Mouse (Mus musculus): ENCODE data around the gene Cln6.

The Cln6 gene

DNA sequence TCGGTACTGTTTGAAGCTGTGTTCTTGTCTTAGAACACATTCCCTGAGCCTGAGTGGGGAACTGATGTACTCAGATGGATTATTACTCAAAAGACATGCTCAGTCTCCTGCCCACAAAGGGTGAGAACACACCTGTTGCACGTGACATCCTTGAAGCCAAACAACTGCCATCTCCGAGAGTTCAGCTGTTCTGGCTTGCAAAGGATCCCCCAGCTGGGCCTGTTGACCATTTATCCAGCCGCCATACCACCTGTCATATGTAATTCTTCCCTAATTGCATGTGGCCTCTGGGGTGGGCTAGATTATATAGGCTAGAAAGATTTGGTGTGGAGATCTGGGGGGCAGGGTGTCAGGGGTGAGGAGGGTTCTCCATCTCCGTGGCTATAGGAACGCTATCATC, 17.8 kb upstream of the Cln6 start:
- H3K36me3 ChIP-seq (ENCODE audit: control insufficient read depth, insufficient read depth, low read length, poor library complexity, severe bottlenecking), result no peaks in the 10 kb centered on the region

DNA sequence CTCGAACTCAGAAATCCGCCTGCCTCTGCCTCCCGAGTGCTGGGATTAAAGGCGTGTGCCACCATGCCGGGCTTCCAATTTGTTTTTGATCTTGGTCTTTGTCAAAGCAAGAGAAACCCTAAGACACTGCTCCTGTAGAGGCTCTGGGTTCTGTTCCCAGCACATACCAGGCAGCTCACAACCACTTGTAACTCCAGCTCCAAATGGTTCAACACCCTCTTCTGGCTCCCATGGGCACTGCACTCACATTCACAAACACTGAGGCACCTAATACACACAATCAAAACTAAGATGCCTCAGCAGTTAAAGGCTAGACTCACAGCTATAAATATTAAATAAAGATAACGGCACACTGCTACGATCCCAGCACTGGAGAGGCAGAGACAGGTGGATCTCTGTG, 16.8 kb upstream of the Cln6 start:
- Histone ChIP-seq H3K36me3 (ENCODE audit: control insufficient read depth, insufficient read depth, low read length, poor library complexity, severe bottlenecking) (no peaks in the 10 kb centered on the region), H3K27me3 (ENCODE audit: control insufficient read depth, insufficient read depth, low read length, poor library complexity, severe bottlenecking) (no peaks in the 10 kb centered on the region)
- DNase-seq (ENCODE audit: low read depth, low spot score), result no peak

More for the DNA sequence above, 17.8 kb upstream of the Cln6 start:
- H3K27me3 ChIP-seq (ENCODE audit: control insufficient read depth, insufficient read depth, low read length, poor library complexity, severe bottlenecking), result no peaks in the 10 kb centered on the region
- DNase-seq (ENCODE audit: low read depth, low spot score), result no peak

DNA sequence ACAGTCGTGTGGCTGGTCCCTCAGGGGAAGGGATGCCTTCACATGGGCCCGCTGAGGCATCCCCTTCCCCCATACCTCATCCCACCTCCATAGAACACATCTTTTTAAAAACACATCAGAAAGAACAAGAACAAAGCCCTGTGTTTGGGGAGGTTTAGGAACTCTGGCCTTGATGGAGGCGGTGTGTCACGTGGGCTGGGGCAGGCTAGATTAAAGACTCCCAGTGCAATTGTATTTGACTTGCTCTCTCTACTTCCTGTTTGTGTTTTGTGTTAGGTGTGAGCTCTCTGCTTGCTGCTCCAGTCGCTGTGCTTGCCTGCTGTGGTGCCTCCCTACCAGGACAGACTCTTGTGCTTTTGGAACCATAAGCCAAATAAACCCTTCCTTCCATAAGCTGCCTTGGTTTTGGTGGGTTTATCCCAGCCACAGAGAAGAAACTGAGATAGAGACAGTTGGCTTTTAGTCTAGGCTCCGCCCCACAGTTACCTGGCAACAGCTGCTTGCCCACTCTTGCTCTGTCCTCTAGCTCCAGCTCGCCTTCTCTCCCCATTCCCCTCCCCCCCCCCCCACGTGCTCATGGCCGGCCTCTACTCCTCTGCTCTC, 12.7 kb upstream of the Cln6 start:
- no peak for DNase-seq (ENCODE audit: low read depth, low spot score)
- H3K36me3 ChIP-seq (ENCODE audit: control insufficient read depth, insufficient read depth, low read length, poor library complexity, severe bottlenecking), result no peaks in the 10 kb centered on the region
- H3K27me3 ChIP-seq (ENCODE audit: control insufficient read depth, insufficient read depth, low read length, poor library complexity, severe bottlenecking), result no peaks in the 10 kb centered on the region

DNA sequence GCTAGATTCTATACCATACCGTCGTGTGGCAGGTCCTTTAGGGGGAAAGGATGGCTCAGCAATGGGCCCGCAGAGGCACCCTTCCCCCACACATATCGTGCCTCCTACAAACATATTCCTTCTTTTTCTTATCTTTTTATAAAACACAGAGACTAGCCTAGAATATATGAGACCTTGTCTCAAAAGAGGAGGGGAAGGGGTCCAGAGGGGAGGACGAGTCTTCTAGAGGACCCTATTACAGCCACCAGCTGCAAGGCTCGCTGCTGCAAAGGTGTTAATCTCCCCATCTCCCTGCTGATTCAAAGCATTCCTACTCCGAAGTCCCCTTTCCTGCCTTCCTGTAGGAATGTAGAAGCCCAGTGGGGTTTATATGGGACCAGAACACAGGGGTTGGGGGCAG, 12.1 kb upstream of the Cln6 start:
- Histone ChIP-seq H3K27me3 (ENCODE audit: control insufficient read depth, insufficient read depth, low read length, poor library complexity, severe bottlenecking) (no peaks in the 10 kb centered on the region), H3K36me3 (ENCODE audit: control insufficient read depth, insufficient read depth, low read length, poor library complexity, severe bottlenecking) (no peaks in the 10 kb centered on the region)
- DNase-seq (ENCODE audit: low read depth, low spot score), result no peak

DNA sequence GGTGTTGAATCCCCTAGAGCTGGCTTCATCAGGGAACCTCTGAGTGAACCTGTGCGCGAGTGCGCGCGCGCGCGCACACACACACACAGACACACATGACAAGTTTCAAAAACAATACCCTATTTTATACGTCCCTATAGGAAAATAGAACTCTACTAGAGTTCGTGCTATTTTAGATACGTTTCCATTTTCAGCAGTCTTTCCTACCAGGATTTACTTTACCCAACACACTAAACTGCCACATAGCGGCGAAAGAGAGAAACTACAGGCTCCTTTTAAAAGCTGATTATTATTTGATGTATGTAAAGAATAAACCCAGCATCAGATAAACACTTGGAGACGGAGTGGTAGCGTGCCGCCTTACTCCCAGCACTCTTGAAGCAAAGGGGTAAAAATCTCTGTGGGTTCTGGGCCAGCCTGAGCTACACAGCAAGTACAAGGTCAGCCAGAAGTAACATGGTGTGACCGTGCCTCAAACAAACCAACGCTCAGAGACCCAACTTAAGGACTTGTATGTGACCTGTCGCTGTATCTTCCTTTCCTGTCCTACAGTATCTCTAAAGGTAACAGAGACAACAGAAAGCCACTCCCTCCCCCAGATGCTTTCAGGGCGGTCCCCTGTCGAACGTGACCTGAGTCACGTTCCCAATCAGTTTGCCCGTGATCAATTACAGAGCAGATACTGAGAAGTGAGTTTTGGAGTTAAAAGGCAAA, 10.5 kb upstream of the Cln6 start:
- DNase-seq (ENCODE audit: low read depth, low spot score), result peak; percentile 47
- Histone ChIP-seq H3K27me3 (ENCODE audit: control insufficient read depth, insufficient read depth, low read length, poor library complexity, severe bottlenecking) (no peaks in the 10 kb centered on the region), H3K36me3 (ENCODE audit: control insufficient read depth, insufficient read depth, low read length, poor library complexity, severe bottlenecking) (no peaks in the 10 kb centered on the region)

DNA sequence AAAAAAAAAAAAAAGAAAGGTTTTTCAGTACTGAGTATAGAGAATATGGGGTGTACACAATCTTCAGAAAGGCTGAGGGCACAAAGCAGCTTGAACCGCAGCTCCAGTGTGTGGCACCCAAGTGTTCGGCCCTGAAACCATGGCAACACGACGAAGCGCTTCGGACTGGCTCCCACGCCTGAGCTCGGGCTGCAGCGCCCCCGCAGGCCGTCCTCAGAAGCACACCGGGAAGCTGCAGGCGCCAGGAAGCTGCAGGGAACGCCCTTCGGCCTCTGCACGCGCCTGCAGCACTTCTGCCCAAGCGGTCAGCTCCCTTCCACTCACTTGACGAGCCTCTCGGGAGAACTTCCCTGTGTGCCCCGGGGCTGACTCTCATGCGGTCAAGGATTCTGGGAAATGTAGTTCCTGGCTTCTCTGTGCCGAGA, 9.9 kb upstream of the Cln6 start:
- peak; percentile 95 for DNase-seq (ENCODE audit: low read depth, low spot score)
- Histone ChIP-seq H3K36me3 (ENCODE audit: control insufficient read depth, insufficient read depth, low read length, poor library complexity, severe bottlenecking) (no peaks in the 10 kb centered on the region), H3K27me3 (ENCODE audit: control insufficient read depth, insufficient read depth, low read length, poor library complexity, severe bottlenecking) (no peaks in the 10 kb centered on the region)

DNA sequence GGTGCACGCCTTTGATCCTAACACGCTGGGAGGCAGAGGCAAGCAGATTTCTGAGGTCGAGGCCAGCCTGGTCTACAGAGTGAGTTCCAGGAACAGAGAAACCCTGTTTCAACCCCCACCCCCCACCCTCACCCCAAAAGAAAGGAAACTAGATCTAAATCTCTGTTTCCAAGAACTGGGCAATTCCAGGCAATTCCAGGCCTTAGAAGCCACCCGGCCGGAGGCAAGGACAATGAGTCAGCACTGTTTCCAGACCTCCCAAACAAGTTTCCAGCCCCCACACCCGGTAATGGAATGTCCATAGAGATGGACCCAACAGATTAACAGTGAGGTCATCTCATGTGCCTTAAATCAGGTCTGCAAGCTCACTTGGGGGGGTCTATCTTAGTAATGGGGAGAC, 8.7 kb upstream of the Cln6 start:
- DNase-seq (ENCODE audit: low read depth, low spot score), result no peak
- Histone ChIP-seq H3K27me3 (ENCODE audit: control insufficient read depth, insufficient read depth, low read length, poor library complexity, severe bottlenecking) (no peaks in the 10 kb centered on the region), H3K36me3 (ENCODE audit: control insufficient read depth, insufficient read depth, low read length, poor library complexity, severe bottlenecking) (no peaks in the 10 kb centered on the region)

DNA sequence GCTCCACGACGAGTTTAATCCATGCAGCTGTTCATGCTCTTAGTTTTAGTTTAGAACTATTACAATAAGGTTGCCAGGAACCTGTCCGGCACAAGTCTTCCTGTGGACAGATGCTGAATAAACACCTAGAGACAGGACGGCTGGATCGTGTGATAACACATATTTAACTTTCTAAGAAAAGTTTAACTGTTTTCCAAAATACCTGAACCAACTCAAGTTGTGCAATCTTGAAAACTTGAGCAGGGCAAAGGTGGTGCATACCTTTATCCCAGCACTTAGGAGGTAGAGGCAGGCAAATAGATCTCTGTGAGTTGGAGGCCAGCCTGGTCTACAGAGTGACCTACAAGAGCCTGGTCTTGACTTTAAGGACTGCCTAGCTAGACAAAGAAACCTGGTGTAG, 3.7 kb upstream of the Cln6 start:
- Histone ChIP-seq H3K36me3 (ENCODE audit: control insufficient read depth, insufficient read depth, low read length, poor library complexity, severe bottlenecking) (no peaks in the 10 kb centered on the region), H3K27me3 (ENCODE audit: control insufficient read depth, insufficient read depth, low read length, poor library complexity, severe bottlenecking) (no peaks in the 10 kb centered on the region)
- no peak for DNase-seq (ENCODE audit: low read depth, low spot score)

DNA sequence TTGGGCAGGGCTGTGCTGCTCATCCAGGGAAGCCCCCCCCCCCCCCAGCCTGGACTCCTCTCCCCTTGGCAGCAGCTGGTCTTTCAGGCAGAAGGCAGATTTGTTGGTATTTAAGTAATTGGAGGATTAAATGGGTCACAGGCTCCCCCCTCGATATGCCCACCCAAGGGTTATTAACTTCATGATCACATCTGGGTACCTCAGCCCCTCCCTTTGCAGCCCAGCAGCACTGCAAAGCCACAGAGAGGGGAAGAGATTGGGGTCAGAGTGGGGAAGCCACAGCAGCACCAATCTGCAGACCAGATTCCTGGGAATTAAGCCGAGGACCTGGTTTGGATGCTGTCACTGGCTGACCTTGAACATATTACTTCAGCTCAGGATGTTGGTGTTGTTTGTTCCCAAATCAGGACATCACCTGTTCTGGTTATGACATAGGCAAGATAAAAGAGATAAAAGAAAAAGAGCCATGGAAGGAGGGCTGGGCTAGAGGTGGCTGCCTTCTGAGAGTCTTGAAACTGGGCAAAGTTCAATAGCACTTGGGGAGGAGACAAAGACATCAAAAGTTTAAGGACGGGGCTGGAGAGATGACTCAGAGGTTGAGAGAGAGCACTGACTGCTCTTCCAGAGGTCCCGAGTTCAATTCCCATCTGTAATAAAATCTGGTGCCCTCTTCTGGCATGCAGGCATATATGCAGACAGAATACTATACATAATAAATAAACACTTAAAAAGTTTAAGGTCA, 2.7 kb upstream of the Cln6 start:
- DNase-seq (ENCODE audit: low read depth, low spot score), result no peak
- Histone ChIP-seq H3K27me3 (ENCODE audit: control insufficient read depth, insufficient read depth, low read length, poor library complexity, severe bottlenecking) (no peaks in the 10 kb centered on the region), H3K36me3 (ENCODE audit: control insufficient read depth, insufficient read depth, low read length, poor library complexity, severe bottlenecking) (no peaks in the 10 kb centered on the region)

DNA sequence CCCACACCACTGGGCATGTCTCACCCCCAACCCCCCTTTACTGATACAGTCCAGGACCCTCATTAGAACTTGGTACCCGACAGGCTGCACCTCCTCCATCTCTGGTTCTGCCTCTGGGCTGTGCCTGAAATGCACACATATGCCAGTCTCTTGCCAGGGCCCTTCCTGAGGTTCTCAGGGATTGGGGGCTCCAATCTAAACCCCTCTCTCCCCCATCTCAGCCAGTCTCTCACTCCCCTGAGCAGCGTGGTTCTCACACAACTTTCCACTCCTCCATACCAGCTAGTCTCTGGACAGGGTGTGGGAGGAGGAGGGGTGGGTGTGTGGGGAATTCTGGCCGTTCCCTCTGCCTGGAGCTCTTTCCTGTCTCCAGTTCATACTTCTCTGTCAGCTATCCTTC, 974 bp upstream of the Cln6 start:
- H3K27me3 ChIP-seq (ENCODE audit: control insufficient read depth, insufficient read depth, low read length, poor library complexity, severe bottlenecking), result no peaks in the 10 kb centered on the region
- no peak for DNase-seq (ENCODE audit: low read depth, low spot score)

DNA sequence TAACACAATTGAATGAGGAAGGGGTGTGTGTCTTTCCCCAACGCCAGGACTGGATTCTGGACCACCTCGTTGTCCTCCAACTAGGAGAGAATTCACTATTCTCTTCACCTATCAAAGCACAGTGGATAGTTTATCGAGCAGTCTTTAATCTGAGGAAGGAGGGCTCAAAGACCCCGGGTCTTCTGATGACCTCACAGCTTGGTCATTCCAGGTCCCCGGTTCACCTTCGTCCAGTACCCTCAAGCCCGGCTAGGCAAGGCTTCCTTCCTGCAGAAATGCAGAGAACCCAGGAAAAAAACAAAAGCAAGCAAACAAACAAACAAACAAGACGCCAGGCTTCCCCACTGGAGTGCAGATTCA, 459 bp upstream of the Cln6 start:
- no peaks in the 10 kb centered on the region for H3K27me3 ChIP-seq (ENCODE audit: control insufficient read depth, insufficient read depth, low read length, poor library complexity, severe bottlenecking)
- no peaks in the 10 kb centered on the region for H3K36me3 ChIP-seq (ENCODE audit: control insufficient read depth, insufficient read depth, low read length, poor library complexity, severe bottlenecking)
- DNase-seq (ENCODE audit: low read depth, low spot score), result no peak

More for the DNA sequence above, 974 bp upstream of the Cln6 start:
- no peaks in the 10 kb centered on the region for H3K36me3 ChIP-seq (ENCODE audit: control insufficient read depth, insufficient read depth, low read length, poor library complexity, severe bottlenecking)

DNA sequence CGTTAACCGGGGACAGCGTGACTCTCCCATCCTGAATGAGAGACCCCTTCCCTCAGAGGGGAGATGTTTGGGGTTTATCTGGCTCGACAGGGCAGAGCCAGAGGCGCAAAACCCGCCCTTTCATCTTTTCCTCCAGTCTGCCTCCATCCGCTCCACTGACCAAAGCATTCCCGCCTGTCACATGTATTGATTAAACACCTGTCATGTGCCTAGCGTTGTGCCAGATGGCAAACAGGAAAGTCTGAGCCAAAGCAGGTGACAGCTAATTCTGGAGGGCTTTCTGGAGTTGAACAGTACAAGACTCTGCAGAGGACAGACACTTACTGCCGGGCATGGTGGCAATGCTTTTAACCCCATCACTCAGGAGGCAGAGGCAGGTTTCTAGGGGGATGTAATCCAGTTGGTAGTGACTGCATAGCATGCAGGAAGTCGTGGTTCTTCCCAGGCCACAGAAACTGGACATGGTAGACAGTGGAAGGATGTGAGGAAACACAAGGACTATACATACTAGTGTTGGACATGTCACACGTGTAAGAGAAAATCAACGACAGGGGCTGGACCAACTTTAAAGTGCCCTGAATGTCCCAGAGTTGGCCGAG, 686 bp downstream of the Cln6 start:
- Histone ChIP-seq H3K36me3 (ENCODE audit: control insufficient read depth, insufficient read depth, low read length, poor library complexity, severe bottlenecking) (no peaks in the 10 kb centered on the region), H3K27me3 (ENCODE audit: control insufficient read depth, insufficient read depth, low read length, poor library complexity, severe bottlenecking) (no peaks in the 10 kb centered on the region)
- peak; percentile 26 for DNase-seq (ENCODE audit: low read depth, low spot score)

DNA sequence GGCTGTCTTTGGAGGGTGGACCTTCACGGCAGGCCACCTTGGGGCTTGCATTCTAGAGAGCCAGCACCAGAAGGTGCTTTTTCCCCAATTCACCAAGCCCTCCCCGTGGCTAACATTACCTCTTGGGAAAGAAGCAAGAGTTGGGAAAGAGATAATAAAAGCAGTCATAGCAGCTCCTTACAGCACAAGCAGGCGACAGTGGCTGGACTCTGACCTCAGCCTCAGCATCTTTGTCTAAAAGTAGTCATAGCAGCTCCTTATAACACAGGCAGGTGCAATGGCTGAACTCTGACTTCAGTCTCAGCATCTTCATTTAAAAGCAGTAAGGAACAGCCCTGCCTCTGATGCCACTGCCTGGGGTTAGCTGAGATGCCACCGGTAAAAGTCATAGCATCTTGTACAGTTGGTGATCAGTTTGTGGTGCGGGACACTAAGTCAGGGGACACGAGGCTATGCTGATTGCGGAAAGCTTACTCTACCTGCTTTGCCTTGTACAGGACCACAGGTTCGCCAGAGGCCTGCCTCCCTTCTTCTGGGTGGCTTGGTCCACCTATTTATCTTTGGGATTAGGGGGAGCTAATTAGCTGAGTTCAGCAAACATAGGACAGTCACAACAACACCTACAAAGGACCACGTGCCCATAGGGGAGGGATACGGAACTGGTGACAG, 4.9 kb downstream of the Cln6 start:
- no peak for DNase-seq (ENCODE audit: low read depth, low spot score)
- H3K27me3 ChIP-seq (ENCODE audit: control insufficient read depth, insufficient read depth, low read length, poor library complexity, severe bottlenecking), result no peaks in the 10 kb centered on the region
- no peaks in the 10 kb centered on the region for H3K36me3 ChIP-seq (ENCODE audit: control insufficient read depth, insufficient read depth, low read length, poor library complexity, severe bottlenecking)

DNA sequence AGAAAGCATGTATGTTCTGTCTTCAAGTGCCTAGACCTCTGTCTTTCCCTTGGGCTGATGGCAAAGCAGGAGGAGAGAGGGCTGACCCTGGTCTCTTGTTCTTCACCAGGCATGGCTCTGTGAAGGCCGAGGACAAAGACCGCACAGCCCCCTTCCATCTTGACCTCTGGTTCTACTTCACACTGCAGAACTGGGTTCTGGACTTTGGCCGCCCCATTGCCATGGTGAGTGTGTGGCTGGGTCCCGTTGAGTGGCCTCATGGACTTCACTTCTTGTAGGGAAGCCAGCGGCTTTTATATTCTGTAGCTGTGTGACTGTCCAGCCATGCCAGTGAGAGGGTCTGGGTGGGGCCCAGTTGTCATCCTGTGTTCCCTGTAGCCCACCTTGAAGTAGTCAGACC, 5.9 kb downstream of the Cln6 start:
- Histone ChIP-seq H3K27me3 (ENCODE audit: control insufficient read depth, insufficient read depth, low read length, poor library complexity, severe bottlenecking) (no peaks in the 10 kb centered on the region), H3K36me3 (ENCODE audit: control insufficient read depth, insufficient read depth, low read length, poor library complexity, severe bottlenecking) (no peaks in the 10 kb centered on the region)
- no peak for DNase-seq (ENCODE audit: low read depth, low spot score)

DNA sequence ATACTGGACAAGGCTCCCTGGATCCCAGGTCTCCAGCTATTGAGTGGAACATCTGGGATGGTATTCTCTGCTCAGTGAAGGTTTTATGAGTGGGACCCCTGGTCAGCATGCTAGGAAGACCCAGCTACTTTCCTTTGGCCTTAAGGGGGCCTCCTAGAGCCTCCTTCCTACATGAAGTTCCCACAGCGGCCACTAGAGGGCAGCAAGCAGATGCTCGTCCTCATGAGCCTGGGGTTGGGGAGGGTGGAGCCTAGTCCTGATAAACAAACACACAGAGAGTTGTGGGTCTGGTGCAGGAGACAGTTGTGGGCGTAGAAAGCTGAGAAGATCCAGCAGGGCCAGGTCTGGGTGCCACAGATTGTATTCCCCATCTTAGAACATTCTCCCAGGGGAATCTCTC, 9.1 kb downstream of the Cln6 start:
- H3K27me3 ChIP-seq (ENCODE audit: control insufficient read depth, insufficient read depth, low read length, poor library complexity, severe bottlenecking), result no peaks in the 10 kb centered on the region
- DNase-seq (ENCODE audit: low read depth, low spot score), result peak; percentile 92
- no peaks in the 10 kb centered on the region for H3K36me3 ChIP-seq (ENCODE audit: control insufficient read depth, insufficient read depth, low read length, poor library complexity, severe bottlenecking)
